Mouse (Mus musculus) lung, adult 2 months (tissue): Measurements from ENCODE around the gene Nol6.

Source experiments
- CTCF ChIP-seq: fragments of 200-500 bp; IDR thresholded peaks from 2 replicates; pipeline ENCODE4 v1.5.1; 2011; ENCODE audit warnings: mild to moderate bottlenecking, low read length, control low read depth; ENCODE audit not compliant: insufficient read depth
- POLR2A ChIP-seq: fragments of 200-500 bp; IDR thresholded peaks from 2 replicates; pipeline ENCODE4 v1.6.1; 2011; ENCODE audit warnings: low read depth, mild to moderate bottlenecking, control low read depth, low read length, borderline replicate concordance; ENCODE audit errors: extremely low read depth

DNA sequence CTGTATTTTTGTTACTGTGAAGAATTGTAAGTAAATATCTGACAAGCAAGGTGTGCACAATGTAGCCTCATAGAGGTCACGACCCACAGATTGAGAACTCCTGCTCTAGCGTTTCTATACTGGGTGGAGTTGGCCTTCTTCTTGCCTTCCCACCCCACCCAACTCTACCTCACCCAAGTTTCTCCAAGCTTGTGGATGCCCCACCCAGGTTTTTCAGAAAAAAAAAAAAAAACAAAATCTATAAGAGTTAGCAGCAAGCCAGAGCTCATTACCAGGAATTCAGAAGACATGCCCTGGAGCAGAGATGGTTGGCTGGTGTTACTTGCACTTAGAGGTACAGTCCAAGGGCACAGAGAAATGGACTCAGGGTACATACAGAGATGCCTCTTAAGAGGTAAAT, 34.5 kb downstream of the Nol6 start:
- TF ChIP-seq POLR2A (no peak), CTCF (no peak)
